Mouse (Mus musculus): Measurements from ENCODE around the gene Rab34.

- TF ChIP-seq MAX (IDR thresholded peaks at IDR 0.05) (no peak), CTCF (IDR thresholded peaks at IDR 0.05; ENCODE audit: control insufficient read depth, insufficient read depth, insufficient read length) (no peak), CEBPB (IDR thresholded peaks at IDR 0.05; ENCODE audit: low read depth) (no peak), USF1 (IDR thresholded peaks at IDR 0.05; ENCODE audit: low read depth) (no peak)
Observed at GRCm38 (mm10) chr11:78155674-78156073, 32.6 kb upstream of the Rab34 start.
